Mouse (Mus musculus): ENCODE data around the gene Adamtsl5. TPM values are rescaled to one million over a fixed set of nuclear protein-coding genes. Genes with fewer than 3 reads are reported as not detected.

Gene Adamtsl5
- 64.4 TPM for polyA plus RNA-seq (2014; fragmentation: Illumina TruSeq; extraction: RNeasy Lipid Tissue Mini Kit (QIAGEN cat#74804); ENCODE audit: low read depth, low replicate concordance)

GRCm38 (mm10) chr10:80348244-80348781 lies at the start of gene Adamtsl5:
Gene Adamtsl5, minus strand, starts transcription at chr10:80348412.

DNA sequence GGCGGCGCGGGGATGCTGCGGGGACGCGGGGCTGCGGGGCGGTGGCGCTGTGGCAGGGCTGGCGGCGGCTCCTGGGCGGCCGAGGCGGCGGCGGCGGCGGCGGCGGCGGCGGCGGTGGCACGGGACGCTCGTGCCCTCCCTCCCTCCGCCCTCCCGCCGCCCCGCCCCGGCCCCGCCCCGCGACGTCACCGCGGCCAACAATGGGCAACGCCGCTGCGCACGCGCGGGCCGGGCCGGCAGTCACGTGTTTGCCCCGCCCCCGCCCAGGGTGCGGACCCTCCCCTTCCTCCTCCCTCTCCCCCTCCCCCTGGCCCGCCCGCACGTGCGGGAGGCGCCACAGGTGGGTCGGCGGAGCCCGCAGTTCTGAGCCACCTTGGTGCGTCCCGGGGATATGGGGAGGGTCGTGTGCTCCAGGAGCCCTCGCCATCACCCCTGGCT lies 39.3 kb upstream of the Adamtsl5 start, which contains the start of gene Mex3d:
Mex3d (minus strand) TSS at position 138 of the 438 bp plus-strand sequence.

DNA sequence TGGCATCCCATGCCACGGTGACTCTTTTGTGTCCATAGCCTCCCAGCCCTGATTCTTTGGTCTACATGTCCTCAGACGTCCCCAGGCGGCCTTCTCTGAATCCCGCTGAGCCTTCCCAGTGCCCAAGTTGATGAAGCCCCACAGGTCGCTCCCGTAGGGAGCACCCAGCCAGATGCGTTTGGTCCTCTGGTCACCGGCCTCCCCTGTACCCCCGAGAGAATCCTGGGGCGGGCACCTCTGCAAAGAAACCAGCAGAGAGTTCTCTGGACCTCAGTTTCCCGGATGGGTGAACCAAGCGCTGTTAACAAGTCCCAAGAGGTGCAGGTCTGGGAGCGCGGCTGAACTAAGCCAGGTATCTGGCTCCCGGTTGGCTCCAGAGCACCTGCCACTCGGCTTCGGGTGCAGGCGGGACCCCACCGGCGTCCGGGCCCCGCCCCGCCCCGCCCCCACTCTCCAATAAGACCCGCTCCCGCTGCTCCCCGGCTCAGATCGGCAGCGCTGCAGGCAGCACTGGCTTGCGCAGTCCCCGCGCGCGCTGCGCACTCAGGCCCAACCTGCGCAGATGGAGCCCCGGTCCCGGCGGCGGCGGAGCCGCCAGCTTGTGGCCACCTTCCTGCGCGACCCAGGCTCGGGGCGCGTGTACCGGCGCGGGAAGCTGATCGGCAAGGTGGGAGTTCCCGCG lies 7.9 kb upstream of the Adamtsl5 start, which contains the start of gene Plk5:
Plk5 (plus strand) TSS at position 459 of the 682 bp plus-strand sequence.

GRCm38 (mm10) chr10:80329273-80330081 lies 18.7 kb downstream of the Adamtsl5 start, which contains the start of the genes Pcsk4 and Reep6:
Gene Pcsk4, minus strand, starts transcription at chr10:80329498.
Gene Reep6, plus strand, starts transcription at chr10:80329953.

DNA sequence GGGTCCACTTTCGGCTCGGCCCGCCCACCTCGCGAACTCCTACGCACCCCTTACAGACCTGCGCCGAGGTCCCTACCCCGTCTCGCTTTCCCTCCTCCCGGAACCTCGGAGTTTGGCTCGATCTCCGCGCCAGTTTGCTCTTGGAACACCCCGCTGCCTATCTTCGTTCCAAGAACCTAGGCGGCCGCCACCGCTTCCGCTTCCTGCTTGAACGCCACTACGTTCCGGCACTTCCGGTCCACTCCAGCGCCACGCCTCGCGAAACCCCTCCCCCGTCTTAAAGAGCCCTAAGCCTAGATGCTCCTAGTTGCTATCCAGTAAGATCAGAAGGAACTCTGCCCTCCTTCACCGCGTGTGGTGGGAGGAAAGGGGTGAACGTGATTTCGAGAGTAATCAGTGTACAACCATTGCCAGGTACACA lies 27.9 kb downstream of the Adamtsl5 start, which contains the start of gene 2310011J03Rik:
2310011J03Rik (minus strand) TSS at position 198 of the 421 bp plus-strand sequence.

GRCm38 (mm10) chr10:80295618-80296425 lies 52.4 kb downstream of the Adamtsl5 start, which contains the start of gene Apc2:
Gene Apc2, plus strand, starts transcription at chr10:80295977.

DNA sequence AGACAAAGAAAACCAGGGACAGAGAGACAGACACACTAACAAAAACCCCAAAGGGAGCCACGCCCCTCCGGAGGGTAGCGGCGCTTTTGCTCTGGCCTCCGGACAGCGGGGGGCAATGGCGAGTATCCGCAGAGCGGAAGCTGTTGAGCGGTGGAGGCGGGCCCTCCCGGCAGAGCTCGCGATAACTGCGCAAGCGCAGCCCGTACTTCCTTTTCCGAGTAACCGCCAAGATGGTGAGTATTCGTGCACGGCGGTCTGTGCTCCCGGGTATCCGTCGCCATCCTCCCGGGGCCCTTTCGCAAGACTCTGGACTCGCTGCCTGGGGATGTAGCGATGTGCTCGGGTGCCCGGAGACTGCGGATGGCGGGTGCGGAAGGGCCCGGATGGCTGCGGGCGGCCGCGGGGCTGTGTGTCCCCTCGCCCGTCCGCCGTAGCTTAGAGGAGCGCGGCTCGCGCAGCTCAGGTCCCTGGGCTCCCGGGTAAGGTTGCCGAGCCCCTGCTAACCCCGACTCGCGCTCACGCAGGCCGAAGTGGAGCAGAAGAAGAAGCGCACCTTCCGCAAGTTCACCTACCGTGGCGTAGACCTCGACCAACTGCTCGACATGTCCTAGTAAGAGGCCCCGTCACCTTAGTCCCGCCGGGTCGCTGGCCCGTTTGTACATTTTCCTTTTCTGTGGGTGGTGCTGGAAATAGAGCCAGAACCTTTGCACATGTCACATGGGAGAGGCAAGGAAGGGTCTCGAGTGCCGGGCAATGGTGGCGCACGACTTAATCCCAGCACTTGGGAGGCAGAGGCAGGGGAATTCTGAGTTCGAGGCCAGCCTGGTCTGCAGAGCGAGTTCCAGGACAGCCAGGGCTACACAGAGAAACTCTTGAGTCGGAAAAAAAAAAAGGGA lies 55.7 kb downstream of the Adamtsl5 start, which contains the start of gene Rps15:
Rps15 (plus strand) TSS at position 203 of the 896 bp plus-strand sequence.

Other genes with a start within 250 kb of the Adamtsl5 start
- gene Sbno2, start 242.8 kb downstream of the Adamtsl5 start, polyA plus RNA-seq (2014; fragmentation: Illumina TruSeq; extraction: RNeasy Lipid Tissue Mini Kit (QIAGEN cat#74804); ENCODE audit: low read depth, low replicate concordance) = 10.9 TPM
- gene Stk11, start 232.6 kb downstream of the Adamtsl5 start, polyA plus RNA-seq (2014; fragmentation: Illumina TruSeq; extraction: RNeasy Lipid Tissue Mini Kit (QIAGEN cat#74804); ENCODE audit: low read depth, low replicate concordance) = 137 TPM
- 1,104 TPM for gene Atp5d, start 209.8 kb downstream of the Adamtsl5 start, polyA plus RNA-seq (2014; fragmentation: Illumina TruSeq; extraction: RNeasy Lipid Tissue Mini Kit (QIAGEN cat#74804); ENCODE audit: low read depth, low replicate concordance)
- gene Cbarp, start 207.6 kb downstream of the Adamtsl5 start, polyA plus RNA-seq (2014; fragmentation: Illumina TruSeq; extraction: RNeasy Lipid Tissue Mini Kit (QIAGEN cat#74804); ENCODE audit: low read depth, low replicate concordance) = 2.6 TPM
- gene Midn, start 200.1 kb downstream of the Adamtsl5 start, polyA plus RNA-seq (2014; fragmentation: Illumina TruSeq; extraction: RNeasy Lipid Tissue Mini Kit (QIAGEN cat#74804); ENCODE audit: low read depth, low replicate concordance) = 39.3 TPM
- gene Cirbp, start 182.4 kb downstream of the Adamtsl5 start, polyA plus RNA-seq (2014; fragmentation: Illumina TruSeq; extraction: RNeasy Lipid Tissue Mini Kit (QIAGEN cat#74804); ENCODE audit: low read depth, low replicate concordance) = 89.8 TPM
- gene 1600002K03Rik, start 175.5 kb downstream of the Adamtsl5 start, polyA plus RNA-seq (2014; fragmentation: Illumina TruSeq; extraction: RNeasy Lipid Tissue Mini Kit (QIAGEN cat#74804); ENCODE audit: low read depth, low replicate concordance) = 13.6 TPM
- gene Efna2, start 168.9 kb downstream of the Adamtsl5 start, polyA plus RNA-seq (2014; fragmentation: Illumina TruSeq; extraction: RNeasy Lipid Tissue Mini Kit (QIAGEN cat#74804); ENCODE audit: low read depth, low replicate concordance) = 1.8 TPM
- gene Mum1, start 122.0 kb downstream of the Adamtsl5 start, polyA plus RNA-seq (2014; fragmentation: Illumina TruSeq; extraction: RNeasy Lipid Tissue Mini Kit (QIAGEN cat#74804); ENCODE audit: low read depth, low replicate concordance) = 21.1 TPM
- gene Ndufs7, start 99.3 kb downstream of the Adamtsl5 start, polyA plus RNA-seq (2014; fragmentation: Illumina TruSeq; extraction: RNeasy Lipid Tissue Mini Kit (QIAGEN cat#74804); ENCODE audit: low read depth, low replicate concordance) = 842 TPM
- 7.7 TPM for gene Gamt, start 87.4 kb downstream of the Adamtsl5 start, polyA plus RNA-seq (2014; fragmentation: Illumina TruSeq; extraction: RNeasy Lipid Tissue Mini Kit (QIAGEN cat#74804); ENCODE audit: low read depth, low replicate concordance)
- 49.3 TPM for gene Dazap1, start 86.9 kb downstream of the Adamtsl5 start, polyA plus RNA-seq (2014; fragmentation: Illumina TruSeq; extraction: RNeasy Lipid Tissue Mini Kit (QIAGEN cat#74804); ENCODE audit: low read depth, low replicate concordance)
- gene Rps15, start 56.0 kb downstream of the Adamtsl5 start, polyA plus RNA-seq (2014; fragmentation: Illumina TruSeq; extraction: RNeasy Lipid Tissue Mini Kit (QIAGEN cat#74804); ENCODE audit: low read depth, low replicate concordance) = 1,202 TPM
- 2.0 TPM for gene Apc2, start 52.4 kb downstream of the Adamtsl5 start, polyA plus RNA-seq (2014; fragmentation: Illumina TruSeq; extraction: RNeasy Lipid Tissue Mini Kit (QIAGEN cat#74804); ENCODE audit: low read depth, low replicate concordance)
- 22.7 TPM for gene 2310011J03Rik, start 27.9 kb downstream of the Adamtsl5 start, polyA plus RNA-seq (2014; fragmentation: Illumina TruSeq; extraction: RNeasy Lipid Tissue Mini Kit (QIAGEN cat#74804); ENCODE audit: low read depth, low replicate concordance)
- gene Pcsk4, start 18.9 kb downstream of the Adamtsl5 start, polyA plus RNA-seq (2014; fragmentation: Illumina TruSeq; extraction: RNeasy Lipid Tissue Mini Kit (QIAGEN cat#74804); ENCODE audit: low read depth, low replicate concordance) = 2.2 TPM
- gene Reep6, start 18.5 kb downstream of the Adamtsl5 start, polyA plus RNA-seq (2014; fragmentation: Illumina TruSeq; extraction: RNeasy Lipid Tissue Mini Kit (QIAGEN cat#74804); ENCODE audit: low read depth, low replicate concordance) = 3.4 TPM
- 3.1 TPM for gene Plk5, start 8.0 kb upstream of the Adamtsl5 start, polyA plus RNA-seq (2014; fragmentation: Illumina TruSeq; extraction: RNeasy Lipid Tissue Mini Kit (QIAGEN cat#74804); ENCODE audit: low read depth, low replicate concordance)
- gene Mex3d, start 39.2 kb upstream of the Adamtsl5 start, polyA plus RNA-seq (2014; fragmentation: Illumina TruSeq; extraction: RNeasy Lipid Tissue Mini Kit (QIAGEN cat#74804); ENCODE audit: low read depth, low replicate concordance) = 6.2 TPM
- 93.3 TPM for gene Mbd3, start 51.1 kb upstream of the Adamtsl5 start, polyA plus RNA-seq (2014; fragmentation: Illumina TruSeq; extraction: RNeasy Lipid Tissue Mini Kit (QIAGEN cat#74804); ENCODE audit: low read depth, low replicate concordance)
- 2,281 TPM for gene Uqcr11, start 58.4 kb upstream of the Adamtsl5 start, polyA plus RNA-seq (2014; fragmentation: Illumina TruSeq; extraction: RNeasy Lipid Tissue Mini Kit (QIAGEN cat#74804); ENCODE audit: low read depth, low replicate concordance)
- 17.6 TPM for gene Tcf3, start 85.2 kb upstream of the Adamtsl5 start, polyA plus RNA-seq (2014; fragmentation: Illumina TruSeq; extraction: RNeasy Lipid Tissue Mini Kit (QIAGEN cat#74804); ENCODE audit: low read depth, low replicate concordance)
- 0.08 TPM for gene Onecut3, start 146.4 kb upstream of the Adamtsl5 start, polyA plus RNA-seq (2014; fragmentation: Illumina TruSeq; extraction: RNeasy Lipid Tissue Mini Kit (QIAGEN cat#74804); ENCODE audit: low read depth, low replicate concordance)
- not detected for gene Atp8b3, start 190.7 kb upstream of the Adamtsl5 start, polyA plus RNA-seq (2014; fragmentation: Illumina TruSeq; extraction: RNeasy Lipid Tissue Mini Kit (QIAGEN cat#74804); ENCODE audit: low read depth, low replicate concordance)
- 12.6 TPM for gene Rexo1, start 213.1 kb upstream of the Adamtsl5 start, polyA plus RNA-seq (2014; fragmentation: Illumina TruSeq; extraction: RNeasy Lipid Tissue Mini Kit (QIAGEN cat#74804); ENCODE audit: low read depth, low replicate concordance)
- 4.1 TPM for gene Klf16, start 228.9 kb upstream of the Adamtsl5 start, polyA plus RNA-seq (2014; fragmentation: Illumina TruSeq; extraction: RNeasy Lipid Tissue Mini Kit (QIAGEN cat#74804); ENCODE audit: low read depth, low replicate concordance)
- gene Abhd17a, start 241.9 kb upstream of the Adamtsl5 start, polyA plus RNA-seq (2014; fragmentation: Illumina TruSeq; extraction: RNeasy Lipid Tissue Mini Kit (QIAGEN cat#74804); ENCODE audit: low read depth, low replicate concordance) = 36.9 TPM